Mouse (Mus musculus) macrophage (primary cell): Measurements from ENCODE around the gene AC141477.1. TPM values are rescaled to one million over a fixed set of nuclear protein-coding genes. Genes with fewer than 3 reads are reported as not detected.

ENCODE experiments used
- H3K27ac ChIP-seq: fragments of 350-480 bp; formaldehyde crosslinking; 2 replicates; pipeline ENCODE4 v1.9.0; 2021
- H3K36me3 ChIP-seq: fragments of 350-480 bp; formaldehyde crosslinking; 2 replicates; pipeline ENCODE4 v1.9.0; 2021; ENCODE audit errors: inconsistent target
- H3K4me3 ChIP-seq: fragments of 350-480 bp; formaldehyde crosslinking; 2 replicates; pipeline ENCODE4 v1.9.0; 2021; ENCODE audit errors: inconsistent target
- H3K79me2 ChIP-seq: fragments of 350-480 bp; formaldehyde crosslinking; 2 replicates; pipeline ENCODE4 v1.9.0; 2021; ENCODE audit errors: inconsistent target
- WGBS: methylation state at CpG from one replicate; pipeline ENCODE4 v1.1.7; 2026; ENCODE audit warnings: inconsistent platforms; ENCODE audit not compliant: missing documents; 5-methylcytosine and 5-hydroxymethylcytosine counted together
- polyA plus RNA-seq: library from polyadenylated mRNA; stranded (reverse); fragments of 250-400 nt; gene quantifications from 3 replicates; pipeline ENCODE4 v1.2.4, GENCODE M21; 2018; ENCODE audit warnings: inconsistent platforms

AC141477.1 gene
- polyA plus RNA-seq, 1 experiment from 2014 or later, result not detected

- 31% methylated on average over 4 of the region's 4 CpGs for WGBS
- Histone ChIP-seq H3K79me2 (peaks cover 10% of the 10 kb centered on the region), H3K36me3 (no peaks in the 10 kb centered on the region), H3K4me3 (no peak overlapping the region), H3K27ac (no peak overlapping the region)
These were observed 5.9 kb upstream of the AC141477.1 start for GRCm38 (mm10) chr10:76445996-76446681.

- Histone ChIP-seq H3K79me2 (peaks cover 45% of the 10 kb centered on the region), H3K4me3 (peak within 1 kb of the TSS; percentile 87), H3K36me3 (peaks cover 15% of the 10 kb centered on the region; the same call in 1 of the 2 replicates), H3K27ac (peak within 1 kb of the TSS; percentile 87)
- under 1% methylated on average over 78 of the region's 78 CpGs for WGBS
These were observed 2.2 kb upstream of the AC141477.1 start, which contains the start of gene Pcnt for GRCm38 (mm10) chr10:76442178-76443088. Pcnt (minus strand) TSS chr10:76442786.

GRCm38 (mm10) chr10:76439107-76439890 lies 945 bp downstream of the AC141477.1 start:
- H3K36me3 ChIP-seq, result peaks cover 45% of the 10 kb centered on the region
- no peak overlapping the region for H3K27ac ChIP-seq
- H3K4me3 ChIP-seq, result no peak overlapping the region
- H3K79me2 ChIP-seq, result peaks cover 45% of the 10 kb centered on the region
- WGBS, result 96% methylated on average over 9 of the region's 9 CpGs

GRCm38 (mm10) chr10:76433925-76434324 lies 6.3 kb downstream of the AC141477.1 start:
- 96% methylated on average over 11 of the region's 11 CpGs for WGBS
- Histone ChIP-seq H3K4me3 (no peak overlapping the region), H3K79me2 (peaks cover 13% of the 10 kb centered on the region; the same call in 1 of the 2 replicates), H3K36me3 (peaks cover 86% of the 10 kb centered on the region), H3K27ac (no peak overlapping the region)

- Histone ChIP-seq H3K4me3 (no peak overlapping the region), H3K27ac (no peak overlapping the region), H3K36me3 (peaks cover 80% of the 10 kb centered on the region), H3K79me2 (no peaks in the 10 kb centered on the region)
- 92% methylated on average over 7 of the region's 7 CpGs for WGBS
These were observed 14.6 kb downstream of the AC141477.1 start for GRCm38 (mm10) chr10:76425674-76426073.

- no peaks in the 10 kb centered on the region for H3K79me2 ChIP-seq
- peaks cover 82% of the 10 kb centered on the region for H3K36me3 ChIP-seq
- H3K27ac ChIP-seq, result no peak overlapping the region
- WGBS, result 96% methylated on average over 12 of the region's 12 CpGs
- no peak overlapping the region for H3K4me3 ChIP-seq
These were observed 23.4 kb downstream of the AC141477.1 start for GRCm38 (mm10) chr10:76416811-76417210.

GRCm38 (mm10) chr10:76408520-76408919 lies 31.7 kb downstream of the AC141477.1 start:
- Histone ChIP-seq H3K36me3 (peaks cover 83% of the 10 kb centered on the region), H3K4me3 (no peak overlapping the region), H3K79me2 (no peaks in the 10 kb centered on the region), H3K27ac (no peak overlapping the region)
- 95% methylated on average over 10 of the region's 10 CpGs for WGBS

GRCm38 (mm10) chr10:76392596-76392995 lies 47.6 kb downstream of the AC141477.1 start:
- 93% methylated on average over 12 of the region's 12 CpGs for WGBS
- Histone ChIP-seq H3K4me3 (no peak overlapping the region), H3K79me2 (no peaks in the 10 kb centered on the region), H3K36me3 (peaks cover 38% of the 10 kb centered on the region), H3K27ac (no peak overlapping the region)

GRCm38 (mm10) chr10:76391786-76392185 lies 48.5 kb downstream of the AC141477.1 start:
- 93% methylated on average over 9 of the region's 9 CpGs for WGBS

GRCm38 (mm10) chr10:76391166-76391565 lies 49.1 kb downstream of the AC141477.1 start:
- H3K27ac ChIP-seq, result no peak overlapping the region
- peaks cover 49% of the 10 kb centered on the region for H3K36me3 ChIP-seq
- WGBS, result 94% methylated on average over 9 of the region's 9 CpGs

More at GRCm38 (mm10) chr10:76391786-76392185, 48.5 kb downstream of the AC141477.1 start:
- H3K79me2 ChIP-seq, result no peaks in the 10 kb centered on the region
- H3K4me3 ChIP-seq, result no peak overlapping the region
- H3K36me3 ChIP-seq, result peaks cover 43% of the 10 kb centered on the region
- no peak overlapping the region for H3K27ac ChIP-seq

More at GRCm38 (mm10) chr10:76391166-76391565, 49.1 kb downstream of the AC141477.1 start:
- no peaks in the 10 kb centered on the region for H3K79me2 ChIP-seq
- H3K4me3 ChIP-seq, result no peak overlapping the region

Other genes starting within 250 kb of the AC141477.1 start
- 18.3 to 23.8 TPM (median 20.1 TPM) in 3 replicates for gene Prmt2, start 202.6 kb downstream of the AC141477.1 start, polyA plus RNA-seq
- 0.17 TPM in 1 of 3 replicates, not detected in the others for gene S100b, start 186.6 kb downstream of the AC141477.1 start, polyA plus RNA-seq
- 5.1 to 12.6 TPM (median 7.7 TPM) in 3 replicates for gene Dip2a, start 95.2 kb downstream of the AC141477.1 start, polyA plus RNA-seq
- 10.3 to 17.2 TPM (median 12.7 TPM) in 3 replicates for gene Pcnt, start 2.3 kb upstream of the AC141477.1 start, polyA plus RNA-seq
- gene 2610028H24Rik, start 8.6 kb upstream of the AC141477.1 start, polyA plus RNA-seq, result not detected in 3 replicates
- 13.6 to 21.6 TPM (median 19.6 TPM) in 3 replicates for gene Mcm3ap, start 28.5 kb upstream of the AC141477.1 start, polyA plus RNA-seq
- gene Ybey, start 28.7 kb upstream of the AC141477.1 start, polyA plus RNA-seq, result 1.3 to 2.1 TPM (median 1.9 TPM) in 3 replicates
- gene Lss, start 91.1 kb upstream of the AC141477.1 start, polyA plus RNA-seq, result 3.1 to 13.5 TPM (median 11.0 TPM) in 3 replicates
- not detected in 3 replicates for gene Spatc1l, start 121.8 kb upstream of the AC141477.1 start, polyA plus RNA-seq
- not detected in 3 replicates for gene Ftcd, start 135.2 kb upstream of the AC141477.1 start, polyA plus RNA-seq
- 0.03 to 0.07 TPM in 2 of 3 replicates, not detected in the other for gene Col6a2, start 183.2 kb upstream of the AC141477.1 start, polyA plus RNA-seq